Mouse (Mus musculus): ENCODE measurements around the gene Supt5. TPM values are rescaled to one million over a fixed set of nuclear protein-coding genes. Genes with fewer than 3 reads are reported as not detected.
"Not testable (repeated sequence)": the region's sequence is repeated elsewhere in the genome, so short reads cannot be mapped to it uniquely, and the experiment has no call there.

Supt5 gene
- total RNA-seq (2015; ENCODE audit: low replicate concordance) = 15.9 and 18.6 TPM in 2 replicates
- 21.6 and 24.4 TPM in 2 replicates for total RNA-seq (2017; ENCODE audit: low replicate concordance)

DNA sequence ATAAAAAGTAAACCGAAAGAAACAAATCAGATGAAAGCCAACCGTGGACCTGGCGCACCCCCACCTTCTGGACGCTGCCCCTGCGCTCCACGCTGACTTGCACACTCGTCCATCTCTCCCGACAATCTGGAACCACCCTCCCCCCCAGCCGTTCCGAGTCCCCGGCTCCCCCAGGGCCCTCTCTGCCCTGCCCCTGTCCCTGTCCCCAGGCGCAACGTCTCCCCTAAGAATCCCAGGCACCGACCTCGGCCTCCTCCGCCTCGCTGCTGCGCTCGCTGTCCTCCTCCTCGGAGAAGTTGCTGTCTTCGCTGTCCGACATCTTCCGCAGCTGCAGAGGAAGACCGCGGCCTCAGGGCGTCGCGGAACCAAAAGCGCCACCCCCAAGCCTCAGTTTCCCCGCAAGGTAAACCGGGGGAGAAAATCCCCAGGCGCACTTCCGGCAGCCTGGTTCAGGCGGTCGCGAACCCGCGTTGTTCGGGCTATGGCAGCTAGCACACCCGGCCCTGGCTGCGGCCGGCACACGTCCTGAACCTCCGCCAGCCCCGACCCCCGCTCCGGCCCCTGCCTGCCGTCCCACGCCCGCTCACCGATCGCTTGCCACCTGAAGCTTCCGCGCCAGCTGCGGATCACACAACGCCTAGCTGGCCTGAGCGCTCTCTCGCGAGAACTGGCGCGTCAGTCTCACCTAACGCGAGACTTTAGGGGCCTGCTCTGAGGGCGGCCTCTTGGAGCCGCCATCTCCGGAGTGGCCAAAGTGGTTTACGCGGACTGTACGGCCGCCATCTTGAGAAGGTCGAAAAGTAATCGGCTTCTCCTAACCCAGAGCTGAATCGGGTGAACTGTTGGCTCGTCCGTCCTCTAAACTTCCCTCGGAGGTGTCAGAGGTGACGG lies at the start of gene Supt5:
TSS of gene Supt5 (minus strand) at position 639 of the 891 bp plus-strand sequence.
- ATAC-seq (replicated peaks; ENCODE audit: low FRiP score, poor library complexity, severe bottlenecking) = peak; percentile 99

DNA sequence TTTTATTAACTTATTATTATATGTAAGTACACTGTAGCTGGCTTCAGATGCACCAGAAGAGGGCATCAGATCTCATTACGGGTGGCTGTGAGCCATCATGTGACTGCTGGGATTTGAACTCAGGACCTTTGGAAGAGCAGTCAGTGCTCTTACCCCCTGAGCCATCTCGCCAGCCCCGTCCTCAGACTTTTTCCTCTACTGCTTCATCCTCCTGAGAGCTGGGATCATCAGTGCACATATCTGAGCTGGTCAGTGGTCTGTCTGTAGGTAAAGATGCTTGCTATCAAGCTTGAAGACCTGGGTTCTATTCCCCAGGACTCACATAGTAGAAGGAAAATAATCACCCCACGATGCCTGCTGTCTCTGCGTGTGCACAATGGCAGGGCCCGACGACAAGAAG lies 48.8 kb upstream of the Supt5 start:
- not testable (repeated sequence) for ATAC-seq (replicated peaks; ENCODE audit: low FRiP score, poor library complexity, severe bottlenecking)

GRCm38 (mm10) chr7:28386877-28387276 lies 48.3 kb upstream of the Supt5 start:
- not testable (repeated sequence) for ATAC-seq (replicated peaks; ENCODE audit: low FRiP score, poor library complexity, severe bottlenecking)

- ATAC-seq (replicated peaks; ENCODE audit: low FRiP score, poor library complexity, severe bottlenecking) = peak; percentile 86
These were observed 47.9 kb upstream of the Supt5 start for GRCm38 (mm10) chr7:28386462-28386861.

DNA sequence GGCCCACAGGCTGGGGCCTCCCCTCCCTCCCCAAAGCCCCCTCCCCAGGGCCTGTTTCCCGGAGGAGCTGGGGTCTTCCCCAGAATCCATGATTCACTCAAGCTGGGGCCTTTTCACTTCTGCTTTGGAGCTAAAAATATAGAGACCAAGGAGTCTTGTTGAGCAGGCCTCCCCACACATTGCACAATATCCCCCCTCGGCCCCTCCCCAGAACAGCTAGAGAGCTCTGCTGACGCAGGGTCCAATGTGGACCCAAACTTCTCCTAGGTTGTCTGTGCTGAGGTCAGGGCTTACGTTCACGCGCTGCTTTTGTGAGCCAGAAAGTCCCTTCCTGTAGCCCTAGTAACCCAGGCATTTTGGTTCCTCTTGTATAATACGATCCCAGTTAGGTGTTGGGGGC lies 47.5 kb upstream of the Supt5 start:
- ATAC-seq (replicated peaks; ENCODE audit: low FRiP score, poor library complexity, severe bottlenecking) = no peak

GRCm38 (mm10) chr7:28385196-28385595 lies 46.6 kb upstream of the Supt5 start:
- no peak for ATAC-seq (replicated peaks; ENCODE audit: low FRiP score, poor library complexity, severe bottlenecking)

DNA sequence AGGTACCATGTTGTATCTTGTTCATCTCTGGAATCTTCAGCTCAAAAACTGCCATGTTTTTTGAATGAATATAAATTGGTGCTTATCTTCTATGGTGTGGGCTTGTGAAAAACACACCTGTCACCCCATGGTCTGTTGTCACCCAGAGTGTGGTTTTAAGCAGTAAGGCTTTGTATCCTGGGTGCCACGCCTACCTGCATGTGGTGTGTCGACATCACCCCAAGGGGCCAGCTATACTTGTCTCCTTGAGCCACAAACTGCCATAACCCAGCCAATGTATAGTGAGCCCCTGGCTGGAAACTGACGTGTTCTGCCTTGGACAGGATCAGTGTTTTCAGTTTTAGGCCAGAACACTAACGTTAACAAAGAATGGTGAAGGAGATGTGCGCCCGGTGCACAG lies 45.6 kb upstream of the Supt5 start:
- no peak for ATAC-seq (replicated peaks; ENCODE audit: low FRiP score, poor library complexity, severe bottlenecking)

DNA sequence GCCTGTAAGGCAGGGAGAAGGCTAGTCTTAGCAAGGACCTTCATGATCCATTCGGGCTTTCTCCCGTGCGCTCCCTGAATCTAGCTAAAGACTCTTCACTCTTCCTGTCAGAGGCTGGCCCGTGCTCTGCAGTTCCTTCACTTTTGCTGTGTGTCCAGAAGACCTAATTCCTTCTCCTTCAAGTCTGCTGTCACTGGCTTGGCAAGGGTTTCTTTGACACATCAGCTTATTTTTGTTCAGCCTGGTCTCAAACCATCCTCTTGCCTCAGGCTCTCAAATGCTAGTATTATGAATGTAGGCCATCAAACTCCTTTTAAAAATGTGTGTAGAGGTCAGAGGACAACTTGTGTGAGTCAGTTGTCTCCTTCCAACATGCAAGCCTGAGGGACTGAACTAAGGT lies 45.1 kb upstream of the Supt5 start:
- ATAC-seq (replicated peaks; ENCODE audit: low FRiP score, poor library complexity, severe bottlenecking) = no peak

GRCm38 (mm10) chr7:28382981-28383396 lies 44.4 kb upstream of the Supt5 start:
- ATAC-seq (replicated peaks; ENCODE audit: low FRiP score, poor library complexity, severe bottlenecking) = 0 out of 2 replicates have a peak, but pooled peaks have one; percentile 20

DNA sequence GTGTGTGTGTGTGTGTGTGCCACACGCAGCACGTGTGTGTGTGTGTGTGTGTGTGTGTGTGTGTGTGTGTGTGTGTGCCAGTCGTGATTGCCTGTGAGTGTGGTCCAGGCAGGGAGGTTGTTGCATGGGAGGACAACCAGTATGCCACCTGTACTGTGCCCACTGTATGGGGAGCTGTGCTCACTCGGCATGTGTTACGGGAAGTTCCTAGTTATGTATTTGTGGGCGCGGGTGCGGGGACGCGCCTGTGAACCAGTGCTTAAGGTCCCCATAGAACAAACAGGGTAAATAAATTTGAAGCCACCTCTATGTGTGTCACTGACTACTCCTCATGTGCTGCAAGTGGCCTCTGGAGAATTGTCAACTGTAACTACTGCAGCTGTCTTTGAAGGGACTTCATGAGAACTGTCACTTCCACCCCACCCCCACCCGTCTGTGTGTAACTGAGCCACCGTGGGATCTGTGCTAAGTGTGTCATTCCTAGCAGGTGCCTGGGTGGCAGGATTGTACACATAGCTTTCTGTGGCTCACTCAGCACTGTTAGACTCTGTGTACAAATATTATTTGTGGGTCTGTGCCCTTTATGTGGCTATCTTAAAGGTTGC lies 43.9 kb upstream of the Supt5 start:
- no peak for ATAC-seq (replicated peaks; ENCODE audit: low FRiP score, poor library complexity, severe bottlenecking)

DNA sequence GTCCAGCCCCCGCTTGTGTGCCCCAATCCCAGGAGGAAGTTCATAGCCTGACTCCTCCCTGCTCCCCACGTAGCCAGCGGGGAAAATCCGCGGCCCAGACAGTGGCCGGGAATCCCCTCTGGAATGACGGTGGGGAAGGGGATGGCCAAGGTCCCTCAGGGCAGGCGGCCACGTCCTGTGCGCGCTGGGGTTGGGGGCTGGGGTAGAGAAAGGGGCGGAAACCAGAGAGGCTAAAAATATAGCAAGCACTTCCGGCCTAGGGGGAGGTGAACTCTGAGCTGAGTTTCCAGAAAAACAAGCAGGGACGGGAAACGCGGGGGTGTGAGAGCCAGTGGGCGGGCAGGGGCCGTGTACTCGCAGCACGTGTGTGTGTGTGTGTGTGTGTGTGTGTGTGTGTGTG lies 43.4 kb upstream of the Supt5 start:
- no peak for ATAC-seq (replicated peaks; ENCODE audit: low FRiP score, poor library complexity, severe bottlenecking)

GRCm38 (mm10) chr7:28381017-28381790 lies 42.7 kb upstream of the Supt5 start:
- ATAC-seq (replicated peaks; ENCODE audit: low FRiP score, poor library complexity, severe bottlenecking) = no peak

DNA sequence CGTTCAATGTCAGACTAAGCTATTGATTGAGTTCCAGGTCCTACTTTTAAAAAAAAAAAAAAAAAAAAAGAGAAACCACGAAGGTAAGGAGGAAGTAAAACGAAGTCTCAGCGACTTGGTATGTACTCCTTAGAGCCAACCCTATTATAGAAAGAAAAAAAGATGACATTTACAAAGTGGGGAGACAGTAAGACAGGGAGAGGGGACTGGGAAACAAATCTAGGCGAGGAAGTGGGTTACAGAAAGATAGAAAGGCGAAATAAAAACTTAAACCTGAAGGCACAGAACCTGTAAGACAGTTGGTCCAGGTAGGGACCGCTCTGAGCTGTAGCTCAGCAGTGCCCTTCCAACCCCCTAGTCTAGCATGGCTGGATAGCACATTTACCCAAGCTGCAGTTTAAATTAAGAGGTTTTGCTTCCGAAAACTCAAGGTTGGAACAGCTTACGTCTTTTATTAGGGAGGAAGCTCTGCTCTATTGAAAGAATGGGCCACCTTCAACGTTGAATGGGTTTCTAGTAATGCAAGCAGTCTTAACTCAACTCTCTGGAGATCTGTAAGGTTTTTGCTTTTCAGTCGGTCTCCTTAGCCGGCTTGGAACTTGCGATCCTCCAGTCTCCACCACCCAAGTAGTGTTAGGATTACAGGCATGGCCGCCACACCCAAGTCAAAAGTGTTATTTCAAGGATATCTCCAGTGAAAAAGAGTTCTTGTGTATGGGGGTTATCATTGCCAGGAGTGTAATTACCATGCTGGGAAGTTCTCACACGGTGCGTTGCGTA lies 41.9 kb upstream of the Supt5 start, which contains the start of gene Zfp36:
TSS of gene Zfp36 (minus strand) at position 17 of the 780 bp plus-strand sequence.
- no peak for ATAC-seq (replicated peaks; ENCODE audit: low FRiP score, poor library complexity, severe bottlenecking)

DNA sequence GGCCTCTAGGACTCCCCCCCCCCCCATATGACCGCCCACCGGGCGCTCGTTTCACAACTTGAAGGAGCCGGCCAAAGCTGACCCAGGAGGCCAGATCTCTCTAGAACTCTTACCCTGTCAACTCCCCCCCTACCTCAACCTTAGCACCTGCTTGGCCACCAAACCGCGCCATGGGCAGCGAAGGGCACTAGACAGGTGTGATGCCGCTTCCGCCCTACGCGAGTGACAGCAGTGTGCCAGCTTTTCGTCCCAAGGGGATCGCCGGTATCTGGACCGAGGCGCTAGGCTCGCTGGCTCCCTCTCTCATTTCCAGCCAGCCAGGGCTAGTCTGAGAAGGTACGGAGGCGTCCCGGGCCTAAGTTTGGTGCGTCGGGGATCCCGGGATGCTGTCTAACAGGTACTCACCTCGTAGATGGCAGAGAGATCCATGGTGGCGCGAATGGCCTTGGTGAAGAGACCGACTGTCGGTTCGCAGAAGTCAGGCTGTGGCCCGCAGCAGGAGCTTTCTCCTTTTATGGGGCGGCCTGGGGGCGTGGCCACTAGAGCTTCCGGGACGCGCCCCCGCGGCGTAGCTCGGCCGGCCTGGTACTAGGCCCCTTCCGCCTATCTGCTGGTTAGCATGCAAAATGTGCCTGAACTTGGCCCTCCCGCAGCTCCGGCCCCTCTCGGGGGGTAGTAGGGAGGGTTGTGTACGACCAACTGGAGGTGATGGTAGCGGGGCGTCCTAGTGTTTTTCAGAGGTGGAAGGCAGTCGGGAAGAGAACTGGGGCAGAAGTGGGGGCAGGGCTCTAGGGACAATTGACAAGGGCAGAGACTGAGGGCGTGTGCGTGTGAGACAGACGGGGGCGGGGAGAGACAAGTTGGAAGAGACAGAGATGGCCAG lies 40.5 kb upstream of the Supt5 start:
- ATAC-seq (replicated peaks; ENCODE audit: low FRiP score, poor library complexity, severe bottlenecking) = peak; percentile 80

DNA sequence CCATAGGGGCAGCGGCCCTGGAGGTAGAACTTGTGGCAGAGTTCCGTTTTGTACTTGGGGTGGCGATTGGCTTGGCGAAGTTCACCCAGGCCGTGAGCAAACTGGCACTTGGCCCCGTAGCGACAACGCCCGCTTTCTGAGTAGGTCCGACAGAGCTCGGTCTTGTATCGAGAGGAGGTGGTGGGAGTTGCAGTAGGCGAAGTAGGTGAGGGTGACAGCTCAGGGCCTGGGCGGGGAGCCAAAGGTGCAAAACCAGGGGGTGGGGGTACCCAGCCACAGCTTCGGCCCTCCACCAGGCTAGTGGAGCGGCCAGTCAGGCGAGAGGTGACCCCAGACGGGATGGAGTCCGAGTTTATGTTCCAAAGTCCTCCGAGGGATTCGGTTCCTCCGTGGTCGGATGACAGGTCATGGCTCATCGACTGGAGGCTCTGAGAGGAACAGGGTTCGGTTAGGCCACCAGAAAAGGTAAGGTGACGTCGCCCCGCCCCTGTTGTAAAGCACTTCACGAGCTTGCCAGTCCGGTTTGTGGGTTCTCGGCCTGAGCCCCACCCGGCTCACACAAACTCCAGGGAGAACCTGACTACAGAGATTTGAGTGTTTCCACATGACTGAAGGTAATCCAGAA lies 39.6 kb upstream of the Supt5 start:
- no peak for ATAC-seq (replicated peaks; ENCODE audit: low FRiP score, poor library complexity, severe bottlenecking)

DNA sequence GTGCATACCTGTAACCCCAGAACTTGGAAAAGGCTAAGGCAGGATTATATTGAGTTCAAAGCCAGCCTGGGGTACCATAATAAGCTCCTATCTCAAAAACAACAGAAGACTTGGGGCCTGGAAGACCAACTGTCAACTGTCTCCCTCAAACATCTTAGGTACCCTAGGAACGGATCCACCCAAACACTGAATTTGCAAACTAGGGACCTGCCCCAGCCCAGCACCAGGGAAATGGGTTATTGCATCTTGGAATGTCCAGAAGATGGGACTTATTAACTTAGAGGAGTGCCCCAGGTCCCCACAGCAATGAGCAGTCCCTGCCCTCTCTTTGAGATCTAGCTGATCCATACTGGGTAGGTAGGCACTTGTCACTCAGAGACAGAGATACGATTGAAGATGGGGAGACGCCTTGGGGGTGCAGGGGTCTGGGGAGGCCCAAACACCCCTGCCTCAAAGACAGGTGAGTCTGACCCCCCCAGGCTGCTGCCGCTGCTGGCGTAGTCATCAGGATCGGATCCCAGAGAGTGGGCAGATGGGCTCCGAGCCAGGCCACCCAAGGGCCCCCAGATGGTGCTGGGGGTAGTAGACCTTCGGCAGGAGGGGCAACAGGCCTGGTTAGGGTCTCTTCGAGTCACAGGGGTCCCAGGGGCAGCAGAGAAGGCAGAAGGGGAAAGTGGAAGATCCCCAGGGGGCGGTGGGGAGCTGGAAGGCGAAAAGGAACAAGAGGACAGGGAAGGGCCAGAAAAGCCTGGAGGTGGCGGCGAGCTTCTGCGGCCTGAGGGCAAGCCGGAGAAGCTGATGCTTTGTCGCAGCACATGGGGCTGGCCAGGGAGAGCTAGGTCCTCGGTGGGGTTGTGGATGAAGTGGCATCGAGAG lies 38.9 kb upstream of the Supt5 start:
- no peak for ATAC-seq (replicated peaks; ENCODE audit: low FRiP score, poor library complexity, severe bottlenecking)
